Comparison of ENCODE assay signal across 8 mouse cellular contexts in the genomic region with DNA sequence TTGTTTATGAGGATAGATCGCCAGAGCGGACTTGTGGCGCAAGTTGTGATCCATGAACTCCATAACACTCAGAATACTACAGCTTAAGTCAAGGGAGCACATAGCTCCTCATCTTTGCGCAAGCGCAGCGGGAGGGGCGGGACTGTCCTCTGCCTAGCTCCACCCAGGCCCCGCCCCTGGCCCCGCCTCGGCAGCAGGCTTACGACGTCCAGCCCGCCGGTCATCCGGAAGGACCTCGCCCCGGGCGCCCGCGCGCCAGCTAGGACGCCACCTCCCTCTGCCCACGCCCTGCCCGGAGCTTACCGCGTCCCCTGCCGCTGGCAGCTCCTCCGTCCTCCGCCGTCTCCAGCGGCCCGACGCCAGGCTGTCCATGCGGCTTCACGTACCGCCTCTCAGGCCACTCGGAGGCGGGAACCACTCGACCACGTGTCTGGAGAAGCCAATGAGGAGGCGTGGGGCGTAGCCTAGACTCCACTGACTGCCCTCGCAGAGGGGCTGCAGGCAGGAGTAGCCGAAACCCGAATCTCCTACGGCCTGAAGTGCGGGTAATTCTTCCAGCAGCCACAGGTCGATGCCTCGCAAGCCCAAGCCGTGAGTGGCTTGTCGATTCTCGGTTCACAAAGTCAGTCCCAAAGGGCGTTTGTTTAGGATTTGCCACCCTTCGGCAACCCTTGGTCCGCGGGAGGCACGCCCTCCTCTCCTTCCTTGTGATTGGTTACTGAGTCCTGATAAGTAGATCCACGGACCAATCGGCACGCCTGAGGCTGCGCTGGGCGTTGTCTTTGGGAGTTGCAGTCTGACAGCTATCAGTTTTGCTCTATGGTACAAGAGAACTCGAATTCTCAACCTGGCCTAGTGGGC. TPM values are rescaled to one million over a fixed set of nuclear protein-coding genes. Genes with fewer than 3 reads are reported as not detected.
DNase-seq lines count a peak whose midpoint lies in the region; ATAC-seq and TF ChIP-seq lines count a peak whose summit lies in the region.

TSS of gene 9430038I01Rik (minus strand) at position 426 of the 861 bp plus-strand sequence.

- H3K36me3 ChIP-seq in CH12.LX (replicated peaks in 1 of 2; ENCODE audit: control insufficient read depth in 1 of 2, insufficient read depth in 1 of 2, low read length in 1 of 2), result no peaks in the 10 kb centered on the region
- no peaks in the 10 kb centered on the region for H3K36me3 ChIP-seq in forebrain, embryonic 11.5 days (ENCODE audit: control insufficient read depth, insufficient read depth, low read length)
- H3K36me3 ChIP-seq in heart, embryonic 16.5 days (ENCODE audit: control insufficient read depth, insufficient read depth), result no peaks in the 10 kb centered on the region
- H3K36me3 ChIP-seq in liver, embryonic 15.5 days (replicated peaks), result no peaks in the 10 kb centered on the region
- H3K36me3 ChIP-seq in neural tube, embryonic 12.5 days, result no peaks in the 10 kb centered on the region

- H3K9ac ChIP-seq in CH12.LX (ENCODE audit: insufficient read depth, low read depth), result peak within 1 kb of the TSS; percentile 18; the same call in 1 of the 2 replicates
- H3K9ac ChIP-seq in forebrain, embryonic 11.5 days (ENCODE audit: low read length), result peak within 1 kb of the TSS; percentile 70
- peak within 1 kb of the TSS; percentile 84 for H3K9ac ChIP-seq in heart, embryonic 16.5 days (ENCODE audit: low read length)
- H3K9ac ChIP-seq in liver, embryonic 15.5 days, result peak within 1 kb of the TSS; percentile 67
- H3K9ac ChIP-seq in neural tube, embryonic 12.5 days, result peak within 1 kb of the TSS; percentile 70

- H3K27ac ChIP-seq in CH12.LX (ENCODE audit: insufficient read depth, low read depth), result peak within 1 kb of the TSS; percentile 53
- peak within 1 kb of the TSS; percentile 66; the same call in 1 of the 2 replicates for H3K27ac ChIP-seq in forebrain, embryonic 11.5 days (ENCODE audit: low read depth, low read length)
- H3K27ac ChIP-seq in heart, embryonic 16.5 days (ENCODE audit: low read length), result peak within 1 kb of the TSS; percentile 94
- H3K27ac ChIP-seq in liver, embryonic 15.5 days (replicated peaks), result peak within 1 kb of the TSS; percentile 88
- H3K27ac ChIP-seq in neural tube, embryonic 12.5 days, result 0 out of 2 replicates have a peak within 1 kb of the TSS, but pooled peaks have one; percentile 62

- peaks cover 5% of the 10 kb centered on the region for H3K9me3 ChIP-seq in CH12.LX (replicated peaks; ENCODE audit: low read length)
- no peaks in the 10 kb centered on the region for H3K9me3 ChIP-seq in forebrain, embryonic 11.5 days (ENCODE audit: control insufficient read depth, low read length)
- no peaks in the 10 kb centered on the region for H3K9me3 ChIP-seq in heart, embryonic 16.5 days (replicated peaks; ENCODE audit: control insufficient read depth, low read length)
- no peaks in the 10 kb centered on the region for H3K9me3 ChIP-seq in liver, embryonic 15.5 days (replicated peaks)
- H3K9me3 ChIP-seq in neural tube, embryonic 12.5 days, result no peaks in the 10 kb centered on the region

- in situ Hi-C loops in CH12.LX (cut with MboI; ENCODE audit: low pct_ligation_motif_present, low pct_unique_long_range_greater_than_20kb, low sequenced_read_pairs), result no loop called here

- peaks cover 12 to 35% of the 10 kb centered on the region in 2 experiments for H3K4me1 ChIP-seq in CH12.LX (ENCODE audit: control insufficient read depth in 1 of 2, insufficient read depth in 2 of 2)
- peaks cover 2% of the 10 kb centered on the region; the same call in 1 of the 2 replicates for H3K4me1 ChIP-seq in forebrain, embryonic 11.5 days (replicated peaks; ENCODE audit: control insufficient read depth, insufficient read depth, low read length)
- H3K4me1 ChIP-seq in heart, embryonic 16.5 days (ENCODE audit: control insufficient read depth, insufficient read depth, low read length), result peaks cover 8% of the 10 kb centered on the region
- peaks cover 18% of the 10 kb centered on the region for H3K4me1 ChIP-seq in liver, embryonic 15.5 days (replicated peaks)
- no peaks in the 10 kb centered on the region for H3K4me1 ChIP-seq in neural tube, embryonic 12.5 days

- peak; percentile 63; the same call in 1 of the 2 replicates for TF ChIP-seq POLR2A in CH12.LX (IDR thresholded peaks at IDR 0.05; ENCODE audit: low read depth, low read length)

- no peak for TF ChIP-seq RAD21 in CH12.LX (IDR thresholded peaks at IDR 0.05; ENCODE audit: low read depth, low read length)

- DNase-seq in CH12.LX (ENCODE audit: extremely low read depth), result peak; percentile 95
- peak; percentile 89 for DNase-seq in c-Kit-positive CD71-positive TER-119-negative erythroid progenitor cells, embryonic 14.5 days (ENCODE audit: low read depth)
- DNase-seq in forebrain, embryonic 11.5 days (ENCODE audit: low spot score), result peak; percentile 97
- peak; percentile 98 to 100 for DNase-seq in kidney, postnatal 36 days
- peak; percentile 96 for DNase-seq in telencephalon, adult 2 months (ENCODE audit: low read depth, low spot score)

- no peak for TF ChIP-seq EP300 in CH12.LX (IDR thresholded peaks at IDR 0.05; ENCODE audit: low read length)

- ATAC-seq in forebrain, embryonic 11.5 days (replicated peaks; ENCODE audit: low FRiP score), result peak; percentile 100
- ATAC-seq in heart, embryonic 16.5 days (replicated peaks; ENCODE audit: extremely low read depth, insufficient read depth, low FRiP score), result peak; percentile 98
- ATAC-seq in liver, embryonic 15.5 days (ENCODE audit: insufficient read depth), result peak; percentile 98
- ATAC-seq in neural tube, embryonic 12.5 days (ENCODE audit: low FRiP score, low read depth), result peak; percentile 100

- peaks cover 35% of the 10 kb centered on the region for H3K27me3 ChIP-seq in CH12.LX (replicated peaks)
- no peaks in the 10 kb centered on the region for H3K27me3 ChIP-seq in forebrain, embryonic 11.5 days (ENCODE audit: control insufficient read depth, insufficient read depth, low read length)
- no peaks in the 10 kb centered on the region for H3K27me3 ChIP-seq in heart, embryonic 16.5 days (ENCODE audit: control insufficient read depth, insufficient read depth, low read length)
- no peaks in the 10 kb centered on the region for H3K27me3 ChIP-seq in liver, embryonic 15.5 days
- no peaks in the 10 kb centered on the region for H3K27me3 ChIP-seq in neural tube, embryonic 12.5 days (replicated peaks)

- H3K4me2 ChIP-seq in CH12.LX (ENCODE audit: insufficient read depth, low read depth, poor library complexity, severe bottlenecking), result peak within 1 kb of the TSS; percentile 46
- H3K4me2 ChIP-seq in forebrain, embryonic 11.5 days (ENCODE audit: low read depth, low read length, severe bottlenecking), result peak within 1 kb of the TSS; percentile 74
- H3K4me2 ChIP-seq in heart, embryonic 16.5 days (ENCODE audit: low read depth, low read length), result peak within 1 kb of the TSS; percentile 76
- H3K4me2 ChIP-seq in liver, embryonic 15.5 days, result peak within 1 kb of the TSS; percentile 91
- H3K4me2 ChIP-seq in neural tube, embryonic 12.5 days (replicated peaks), result peak within 1 kb of the TSS; percentile 62

- H3K4me3 ChIP-seq in CH12.LX (replicated peaks in 1 of 3; ENCODE audit: low read depth in 2 of 3, low read length in 2 of 3, poor library complexity in 1 of 3), result peak within 1 kb of the TSS; percentile 63 to 82 (median 76)
- peak within 1 kb of the TSS; percentile 81 for H3K4me3 ChIP-seq in forebrain, embryonic 11.5 days (ENCODE audit: low read depth, low read length)
- peak within 1 kb of the TSS; percentile 80 for H3K4me3 ChIP-seq in heart, embryonic 16.5 days (ENCODE audit: low read length)
- peak within 1 kb of the TSS; percentile 82 for H3K4me3 ChIP-seq in liver, embryonic 15.5 days (replicated peaks)
- H3K4me3 ChIP-seq in neural tube, embryonic 12.5 days, result peak within 1 kb of the TSS; percentile 83

- dilution Hi-C loops in CH12.LX (cut with MboI; ENCODE audit: extremely low pct_ligation_motif_present, extremely low pct_unique_long_range_greater_than_20kb, low sequenced_read_pairs), result no loop called here

- H3K79me2 ChIP-seq in CH12.LX (replicated peaks; ENCODE audit: control insufficient read depth, extremely low read depth, insufficient read depth, poor library complexity, severe bottlenecking), result no peaks in the 10 kb centered on the region; the same call in 1 of the 2 replicates

- TF ChIP-seq CTCF in CH12.LX (conservative IDR thresholded peaks at IDR 0.05 in 1 of 2, IDR thresholded peaks at IDR 0.05 in 1 of 2; ENCODE audit: low read depth in 2 of 2, low read length in 2 of 2), result no peak

- 0% methylated on average over 63 of the region's 63 CpGs for whole genome bisulfite sequencing in forebrain, embryonic 11.5 days
- under 1% methylated on average over 62 of the region's 63 CpGs for WGBS in heart, embryonic 16.5 days
- under 1% methylated on average over 63 of the region's 63 CpGs for WGBS in liver, embryonic 15.5 days (ENCODE audit: insufficient replicate concordance)
- under 1% methylated on average over 62 of the region's 63 CpGs for WGBS in neural tube, embryonic 12.5 days

TF ChIP-seq in CH12.LX, 34 proteins besides CTCF, POLR2A, EP300 and RAD21 (continues in another document):
- TF ChIP-seq HCFC1 (IDR thresholded peaks at IDR 0.05; ENCODE audit: low read depth, low read length) (peak; percentile 47; the same call in 1 of the 2 replicates), NRF1 (IDR thresholded peaks at IDR 0.05; ENCODE audit: low read depth, low read length) (peak; percentile 96), MXI1 (IDR thresholded peaks at IDR 0.05; ENCODE audit: low read depth, low read length) (peak; percentile 76), SIN3A (IDR thresholded peaks at IDR 0.05; ENCODE audit: low read length) (0 out of 2 replicates have a peak, but pooled peaks have one; percentile 29), CHD2 (IDR thresholded peaks at IDR 0.05; ENCODE audit: low read length) (peak; percentile 44; the same call in 1 of the 2 replicates), ZNF384 (IDR thresholded peaks at IDR 0.05; ENCODE audit: low read depth, low read length) (no peak), MAZ (IDR thresholded peaks at IDR 0.05; ENCODE audit: low read depth, low read length) (no peak), ZC3H11A (IDR thresholded peaks at IDR 0.05; ENCODE audit: low read depth, low read length) (no peak), SMC3 (IDR thresholded peaks at IDR 0.05; ENCODE audit: low read depth, low read length) (no peak), E2F4 (IDR thresholded peaks at IDR 0.05; ENCODE audit: insufficient replicate concordance, low read depth, low read length) (no peak), MYC (IDR thresholded peaks at IDR 0.05; ENCODE audit: low read depth, low read length) (no peak), ZMIZ1 (IDR thresholded peaks at IDR 0.05; ENCODE audit: low read depth, low read length) (peak; percentile 46; the same call in 1 of the 2 replicates)

RNA-seq across cellular contexts. Expression of gene 9430038I01Rik, which starts in this region (rescaled TPM):
- total RNA-seq in CH12.LX (2012; rRNA removed) (7.4 and 10.3 TPM in 2 replicates), CH12.LX (2014; rRNA removed) (11.6 and 14.0 TPM in 2 replicates)
- 9.8 and 14.6 TPM in 2 replicates for polyA plus RNA-seq in CH12.LX (2012; ENCODE audit: insufficient read length, low read depth)
- polyA plus RNA-seq in forebrain, embryonic 11.5 days (2014; fragmentation: Nextera tagmentation; extraction: Ambion mirVana), result 14.4 and 21.2 TPM in 2 replicates
- 14.1 and 14.7 TPM in 2 replicates for polyA plus RNA-seq in heart, embryonic 16.5 days (2015; fragmentation: Nextera tagmentation; extraction: Ambion mirVana)
- polyA plus RNA-seq in liver, embryonic 15.5 days (2015; fragmentation: Nextera tagmentation; extraction: Ambion mirVana), result 6.3 and 6.8 TPM in 2 replicates
- polyA plus RNA-seq in neural tube, embryonic 12.5 days (2016; fragmentation: Nextera tagmentation; extraction: Ambion mirVana), result 16.2 and 17.7 TPM in 2 replicates

Comparison
In these comparisons a context has a peak if more than half of its experiments do, and no peak if none do; other contexts are left out.
1. Peak in every context shown above with its lines: DNase-seq, ATAC-seq, H3K4me3 ChIP-seq and H3K27ac ChIP-seq.
2. H3K9ac ChIP-seq: peak in every context shown above with its lines; median percentile 84 in heart, embryonic 16.5 days; 70 in forebrain, embryonic 11.5 days; 70 in neural tube, embryonic 12.5 days; 67 in liver, embryonic 15.5 days; 18 in CH12.LX.